Mouse (Mus musculus): ENCODE data around the gene Kcnj10. TPM values are rescaled to one million over a fixed set of nuclear protein-coding genes. Genes with fewer than 3 reads are reported as not detected.

The Kcnj10 gene
- 1.0 and 2.3 TPM in 2 replicates for polyA plus RNA-seq (2011; ENCODE audit: insufficient read depth, insufficient read length, low replicate concordance, missing spikeins)

- no peak within 1 kb of the TSS for H3K27ac ChIP-seq (ENCODE audit: control insufficient read depth, insufficient read depth, low read depth, low read length, poor library complexity)
- peak within 1 kb of the TSS; percentile 39 for H3K4me3 ChIP-seq (replicated peaks; ENCODE audit: control insufficient read depth, low read depth, low read length)
- no peak for TF ChIP-seq POLR2A (IDR thresholded peaks at IDR 0.05; ENCODE audit: borderline replicate concordance, control insufficient read depth, low read depth, low read length)
- no peak for TF ChIP-seq CTCF (IDR thresholded peaks at IDR 0.05; ENCODE audit: control insufficient read depth, insufficient read depth, low read length)
- WGBS: 3% methylated on average over 38 of the region's 38 CpGs
- no peaks in the 10 kb centered on the region; the same call in 1 of the 2 replicates for H3K4me1 ChIP-seq (ENCODE audit: control insufficient read depth, insufficient read depth, low read length)
These were observed at the start of gene Kcnj10 for GRCm38 (mm10) chr1:172340729-172341321. Kcnj10 (plus strand) TSS chr1:172341210.

GRCm38 (mm10) chr1:172292880-172293279, 48.1 kb upstream of the Kcnj10 start:
- no peaks in the 10 kb centered on the region for H3K4me1 ChIP-seq (ENCODE audit: control insufficient read depth, insufficient read depth, low read length)
- 90% methylated on average over 2 of the region's 2 CpGs for WGBS

GRCm38 (mm10) chr1:172293449-172293848, 47.6 kb upstream of the Kcnj10 start:
- 83% methylated on average over 11 of the region's 11 CpGs for WGBS
- Histone ChIP-seq H3K27ac (ENCODE audit: control insufficient read depth, insufficient read depth, low read depth, low read length, poor library complexity) (no peak overlapping the region), H3K4me1 (ENCODE audit: control insufficient read depth, insufficient read depth, low read length) (no peaks in the 10 kb centered on the region), H3K4me3 (replicated peaks; ENCODE audit: control insufficient read depth, low read depth, low read length) (no peak overlapping the region)
- TF ChIP-seq POLR2A (IDR thresholded peaks at IDR 0.05; ENCODE audit: borderline replicate concordance, control insufficient read depth, low read depth, low read length) (no peak), CTCF (IDR thresholded peaks at IDR 0.05; ENCODE audit: control insufficient read depth, insufficient read depth, low read length) (no peak)

More at GRCm38 (mm10) chr1:172292880-172293279, 48.1 kb upstream of the Kcnj10 start:
- Histone ChIP-seq H3K27ac (ENCODE audit: control insufficient read depth, insufficient read depth, low read depth, low read length, poor library complexity) (no peak overlapping the region), H3K4me3 (replicated peaks; ENCODE audit: control insufficient read depth, low read depth, low read length) (no peak overlapping the region)
- no peak for TF ChIP-seq CTCF (IDR thresholded peaks at IDR 0.05; ENCODE audit: control insufficient read depth, insufficient read depth, low read length)
- TF ChIP-seq POLR2A (IDR thresholded peaks at IDR 0.05; ENCODE audit: borderline replicate concordance, control insufficient read depth, low read depth, low read length): no peak

GRCm38 (mm10) chr1:172295751-172296197, 45.2 kb upstream of the Kcnj10 start:
- Histone ChIP-seq H3K4me1 (ENCODE audit: control insufficient read depth, insufficient read depth, low read length) (no peaks in the 10 kb centered on the region), H3K4me3 (replicated peaks; ENCODE audit: control insufficient read depth, low read depth, low read length) (no peak overlapping the region), H3K27ac (ENCODE audit: control insufficient read depth, insufficient read depth, low read depth, low read length, poor library complexity) (no peak overlapping the region)
- TF ChIP-seq CTCF (IDR thresholded peaks at IDR 0.05; ENCODE audit: control insufficient read depth, insufficient read depth, low read length): no peak
- no peak for TF ChIP-seq POLR2A (IDR thresholded peaks at IDR 0.05; ENCODE audit: borderline replicate concordance, control insufficient read depth, low read depth, low read length)
- WGBS: 75% methylated on average over 4 of the region's 4 CpGs

GRCm38 (mm10) chr1:172296816-172297510, 44.0 kb upstream of the Kcnj10 start:
- Histone ChIP-seq H3K4me1 (ENCODE audit: control insufficient read depth, insufficient read depth, low read length) (no peaks in the 10 kb centered on the region), H3K27ac (ENCODE audit: control insufficient read depth, insufficient read depth, low read depth, low read length, poor library complexity) (no peak overlapping the region), H3K4me3 (replicated peaks; ENCODE audit: control insufficient read depth, low read depth, low read length) (no peak overlapping the region)
- WGBS: 76% methylated on average over 6 of the region's 6 CpGs
- TF ChIP-seq POLR2A (IDR thresholded peaks at IDR 0.05; ENCODE audit: borderline replicate concordance, control insufficient read depth, low read depth, low read length) (no peak), CTCF (IDR thresholded peaks at IDR 0.05; ENCODE audit: control insufficient read depth, insufficient read depth, low read length) (no peak)

GRCm38 (mm10) chr1:172297611-172298537, 43.1 kb upstream of the Kcnj10 start, which contains the start of gene Atp1a2:
Atp1a2 (minus strand) TSS chr1:172298064.
- H3K4me3 ChIP-seq (replicated peaks; ENCODE audit: control insufficient read depth, low read depth, low read length): no peak within 1 kb of the TSS
- H3K27ac ChIP-seq (ENCODE audit: control insufficient read depth, insufficient read depth, low read depth, low read length, poor library complexity): no peak within 1 kb of the TSS
- TF ChIP-seq POLR2A (IDR thresholded peaks at IDR 0.05; ENCODE audit: borderline replicate concordance, control insufficient read depth, low read depth, low read length): no peak
- no peak for TF ChIP-seq CTCF (IDR thresholded peaks at IDR 0.05; ENCODE audit: control insufficient read depth, insufficient read depth, low read length)
- 59% methylated on average over 16 of the region's 16 CpGs for WGBS
- no peaks in the 10 kb centered on the region; the same call in 1 of the 2 replicates for H3K4me1 ChIP-seq (ENCODE audit: control insufficient read depth, insufficient read depth, low read length)

- TF ChIP-seq POLR2A (IDR thresholded peaks at IDR 0.05; ENCODE audit: borderline replicate concordance, control insufficient read depth, low read depth, low read length) (no peak), CTCF (IDR thresholded peaks at IDR 0.05; ENCODE audit: control insufficient read depth, insufficient read depth, low read length) (no peak)
- WGBS: 78% methylated on average over 7 of the region's 7 CpGs
- Histone ChIP-seq H3K4me3 (replicated peaks; ENCODE audit: control insufficient read depth, low read depth, low read length) (no peak overlapping the region), H3K27ac (ENCODE audit: control insufficient read depth, insufficient read depth, low read depth, low read length, poor library complexity) (no peak overlapping the region), H3K4me1 (ENCODE audit: control insufficient read depth, insufficient read depth, low read length) (no peaks in the 10 kb centered on the region; the same call in 1 of the 2 replicates)
These were observed 41.5 kb upstream of the Kcnj10 start for GRCm38 (mm10) chr1:172299528-172299927.

Measured in bone marrow, adult 2 months (tissue).